Mouse (Mus musculus): Measurements from ENCODE around the gene Ttc22. TPM values are rescaled to one million over a fixed set of nuclear protein-coding genes. Genes with fewer than 3 reads are reported as not detected.

Ttc22 gene
- polyA plus RNA-seq, 1 experiment from 2014 or later, result 0.07 TPM

DNA sequence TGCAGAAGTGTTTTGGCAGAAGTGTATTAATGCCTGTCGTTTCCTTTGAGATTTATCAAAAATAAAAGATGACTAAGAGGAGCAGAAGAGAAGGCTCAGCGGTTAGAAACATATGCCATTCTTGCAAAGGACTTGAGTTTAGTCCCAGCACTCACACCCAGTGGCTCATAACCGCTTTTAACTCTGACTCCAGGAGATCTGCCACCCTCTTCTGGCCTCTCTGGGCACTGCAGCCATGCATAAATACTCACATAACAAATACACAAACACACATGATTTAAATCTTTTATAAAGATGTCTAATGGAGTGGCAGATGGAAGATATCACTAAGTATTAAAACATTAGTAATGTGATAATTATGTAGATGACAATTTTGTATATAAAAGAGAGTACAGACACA is 26.0 kb upstream of the Ttc22 start:
- H3K27me3 ChIP-seq, result no peaks in the 10 kb centered on the region
- no peak for ATAC-seq (ENCODE audit: insufficient read depth)
- H3K9ac ChIP-seq, result no peak overlapping the region
- no peak overlapping the region for H3K4me2 ChIP-seq
- 53% methylated on average over 3 of the region's 3 CpGs for WGBS (ENCODE audit: insufficient replicate concordance)
- H3K4me3 ChIP-seq (replicated peaks), result no peak overlapping the region
- no peaks in the 10 kb centered on the region for H3K36me3 ChIP-seq (replicated peaks)
- no peaks in the 10 kb centered on the region for H3K9me3 ChIP-seq (replicated peaks)
- no peaks in the 10 kb centered on the region for H3K4me1 ChIP-seq (replicated peaks)
- H3K27ac ChIP-seq (replicated peaks), result no peak overlapping the region

DNA sequence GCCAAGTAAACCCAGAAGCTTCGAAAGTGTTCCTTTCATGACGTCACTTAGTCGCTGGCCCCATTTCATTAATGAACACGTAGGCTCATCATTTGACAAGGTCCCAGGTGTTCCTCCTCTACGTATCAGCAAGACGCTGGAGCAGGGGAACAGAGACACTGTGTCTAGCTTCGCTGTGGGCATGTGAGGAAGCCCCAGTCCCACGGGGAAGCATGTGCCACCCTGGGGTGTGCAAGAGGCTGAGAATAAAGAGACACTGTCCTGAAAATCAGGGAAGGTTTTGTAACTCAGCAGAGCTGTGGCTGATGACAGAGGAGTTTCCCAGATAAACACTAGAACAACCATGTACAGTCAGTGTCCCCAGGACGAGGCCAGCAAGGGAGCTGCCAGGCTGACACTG is 25.2 kb upstream of the Ttc22 start:
- Histone ChIP-seq H3K9ac (no peak overlapping the region), H3K27me3 (no peaks in the 10 kb centered on the region), H3K9me3 (replicated peaks) (no peaks in the 10 kb centered on the region), H3K4me2 (no peak overlapping the region), H3K4me1 (replicated peaks) (no peaks in the 10 kb centered on the region), H3K4me3 (replicated peaks) (no peak overlapping the region), H3K27ac (replicated peaks) (no peak overlapping the region), H3K36me3 (replicated peaks) (no peaks in the 10 kb centered on the region)
- ATAC-seq (ENCODE audit: insufficient read depth), result no peak
- 68% methylated on average over 9 of the region's 9 CpGs for WGBS (ENCODE audit: insufficient replicate concordance)

DNA sequence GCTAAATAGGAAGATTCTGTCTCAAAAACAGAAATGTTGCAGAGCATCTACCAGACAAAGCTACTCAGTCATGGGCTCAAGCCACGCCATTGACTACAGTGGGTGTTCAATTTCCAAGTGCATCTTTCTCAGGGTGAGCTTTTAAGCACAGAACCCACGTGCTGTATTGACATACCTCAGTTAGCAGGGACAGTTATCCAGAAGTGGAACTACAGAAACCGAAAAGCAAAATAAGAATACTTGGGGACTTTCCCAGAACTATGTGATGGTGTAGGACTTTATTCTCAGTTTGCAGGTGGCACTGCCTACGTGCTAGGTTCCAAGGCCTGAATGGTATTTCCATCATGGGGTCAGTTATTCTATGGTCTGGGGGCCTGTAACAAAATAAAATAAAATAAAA is 24.5 kb upstream of the Ttc22 start:
- ATAC-seq (ENCODE audit: insufficient read depth), result no peak
- H3K4me1 ChIP-seq (replicated peaks), result no peaks in the 10 kb centered on the region
- H3K4me2 ChIP-seq, result no peak overlapping the region
- no peak overlapping the region for H3K27ac ChIP-seq (replicated peaks)
- H3K9ac ChIP-seq, result no peak overlapping the region
- 70% methylated on average over 4 of the region's 4 CpGs for WGBS (ENCODE audit: insufficient replicate concordance)
- H3K9me3 ChIP-seq (replicated peaks), result no peaks in the 10 kb centered on the region
- no peaks in the 10 kb centered on the region for H3K36me3 ChIP-seq (replicated peaks)
- no peaks in the 10 kb centered on the region for H3K27me3 ChIP-seq
- no peak overlapping the region for H3K4me3 ChIP-seq (replicated peaks)

DNA sequence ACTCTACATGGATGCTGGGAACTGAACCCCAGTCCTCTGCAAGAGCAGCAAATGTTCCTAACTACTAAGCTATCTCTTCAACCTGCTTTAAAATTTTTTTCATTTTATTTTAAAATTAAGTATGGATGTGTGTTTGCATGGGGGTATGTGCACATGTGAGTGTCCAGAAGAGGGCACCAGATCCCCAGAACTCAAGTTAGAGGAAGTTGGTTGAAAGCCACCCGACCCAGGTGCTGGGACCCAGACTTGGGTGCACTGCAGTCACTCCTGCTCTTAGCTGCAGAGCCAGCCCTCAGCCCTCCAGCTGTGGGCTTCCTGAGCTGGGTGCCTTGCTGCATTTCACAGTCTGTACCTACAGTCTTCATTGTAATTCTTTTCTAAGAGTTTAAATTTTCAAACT is 22.8 kb upstream of the Ttc22 start:
- Histone ChIP-seq H3K27ac (replicated peaks) (no peak overlapping the region), H3K4me2 (no peak overlapping the region), H3K4me1 (replicated peaks) (no peaks in the 10 kb centered on the region), H3K36me3 (replicated peaks) (no peaks in the 10 kb centered on the region), H3K4me3 (replicated peaks) (no peak overlapping the region), H3K9me3 (replicated peaks) (no peaks in the 10 kb centered on the region), H3K27me3 (no peaks in the 10 kb centered on the region), H3K9ac (no peak overlapping the region)
- no peak for ATAC-seq (ENCODE audit: insufficient read depth)
- WGBS (ENCODE audit: insufficient replicate concordance), result 17% methylated on average over 1 of the region's 1 CpGs

DNA sequence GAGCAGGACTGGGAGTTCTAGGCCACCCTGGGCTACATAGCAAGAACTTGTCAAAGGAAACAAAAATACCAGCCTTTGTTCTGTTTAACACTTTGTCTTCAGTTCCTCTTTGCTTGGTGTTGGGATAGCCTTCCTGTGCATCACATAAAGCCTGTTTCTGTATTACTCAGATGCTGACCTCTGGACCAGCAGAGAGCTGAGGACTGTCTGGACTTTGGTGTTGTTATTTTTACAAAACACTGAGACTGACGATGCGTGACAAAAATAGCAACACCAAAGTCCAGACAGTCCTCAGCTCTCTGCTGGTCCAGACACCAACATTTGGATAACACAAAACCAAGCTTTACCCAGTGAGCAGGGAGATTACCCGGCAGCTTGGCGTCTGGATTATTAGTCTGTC is 21.5 kb upstream of the Ttc22 start:
- WGBS (ENCODE audit: insufficient replicate concordance), result 45% methylated on average over 4 of the region's 4 CpGs
- Histone ChIP-seq H3K4me2 (no peak overlapping the region), H3K27ac (replicated peaks) (no peak overlapping the region), H3K36me3 (replicated peaks) (no peaks in the 10 kb centered on the region), H3K4me1 (replicated peaks) (no peaks in the 10 kb centered on the region), H3K9me3 (replicated peaks) (no peaks in the 10 kb centered on the region), H3K9ac (no peak overlapping the region), H3K27me3 (no peaks in the 10 kb centered on the region; the same call in 1 of the 2 replicates), H3K4me3 (replicated peaks) (no peak overlapping the region)
- ATAC-seq (ENCODE audit: insufficient read depth), result no peak

DNA sequence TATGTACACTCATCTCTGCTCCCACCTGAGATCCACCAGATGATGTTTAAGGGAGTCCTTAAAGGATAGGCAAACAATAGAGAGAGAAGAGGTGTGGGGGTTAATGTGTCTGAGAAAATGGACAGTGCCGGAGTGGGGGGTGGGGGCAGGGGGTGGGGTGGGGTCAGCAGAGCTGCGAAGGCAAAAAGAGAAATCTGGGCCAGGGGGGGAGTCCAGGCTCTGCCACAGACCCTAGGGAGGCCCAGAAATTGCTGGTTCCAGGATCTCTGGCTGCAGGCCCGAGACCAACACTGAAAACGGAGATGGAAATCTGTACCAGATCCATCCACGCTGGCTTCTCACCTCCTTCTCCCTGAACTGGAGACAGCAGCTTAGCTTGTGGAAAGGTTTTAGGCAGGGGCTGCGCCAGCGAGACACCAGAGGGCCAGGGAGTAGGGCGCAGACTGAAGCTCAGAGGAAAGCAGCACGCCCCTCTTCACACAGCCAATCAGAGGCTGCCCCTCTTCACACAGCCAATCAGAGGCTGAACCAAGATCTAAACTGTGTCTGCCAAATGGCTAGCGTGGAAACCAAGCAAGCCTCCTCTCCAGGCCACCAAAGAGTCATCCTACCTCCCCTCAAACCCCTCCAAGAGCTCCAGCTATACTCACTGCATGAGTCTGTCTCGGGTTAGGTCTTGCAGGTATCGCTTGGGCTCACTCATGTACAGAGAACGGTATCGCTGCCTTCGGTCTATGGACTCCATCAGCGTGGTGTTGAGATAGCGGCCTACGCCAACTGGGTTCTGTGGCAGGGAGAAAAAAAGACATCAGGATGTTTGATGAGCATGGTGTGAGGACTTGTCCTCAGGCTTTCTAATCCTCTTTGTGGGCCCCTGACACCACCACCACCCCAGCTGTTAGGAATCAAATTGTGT is 15.3 kb upstream of the Ttc22 start:
- 48% methylated on average over 18 of the region's 18 CpGs for WGBS (ENCODE audit: insufficient replicate concordance)
- H3K4me1 ChIP-seq (replicated peaks), result peaks cover 8% of the 10 kb centered on the region
- peak; percentile 72 for ATAC-seq (ENCODE audit: insufficient read depth)

DNA sequence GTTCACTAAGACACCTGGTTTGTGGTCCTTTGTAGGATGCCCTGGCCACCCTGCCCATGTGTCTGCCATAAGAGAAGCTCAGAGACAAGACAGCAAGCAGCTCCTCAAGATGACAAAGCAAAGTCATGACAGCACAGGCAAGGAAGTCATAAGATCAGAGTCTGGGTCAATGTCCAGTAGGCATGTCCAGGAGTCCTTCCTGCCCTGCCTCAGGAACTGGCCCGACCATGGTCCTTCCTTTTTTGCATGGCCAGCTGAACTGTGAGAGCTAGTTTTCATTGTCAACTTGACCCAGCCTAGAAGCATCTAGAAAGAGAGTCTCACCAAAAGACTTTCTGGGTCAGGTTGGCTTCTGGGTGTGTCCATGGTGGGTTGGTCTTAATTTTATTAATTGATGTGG is 14.3 kb upstream of the Ttc22 start:
- H3K9ac ChIP-seq, result no peak overlapping the region
- no peaks in the 10 kb centered on the region for H3K36me3 ChIP-seq (replicated peaks)
- peaks cover 11% of the 10 kb centered on the region for H3K27me3 ChIP-seq
- H3K4me3 ChIP-seq (replicated peaks), result no peak overlapping the region
- H3K4me1 ChIP-seq (replicated peaks), result peaks cover 14% of the 10 kb centered on the region
- ATAC-seq (ENCODE audit: insufficient read depth), result no peak
- WGBS (ENCODE audit: insufficient replicate concordance), result 68% methylated on average over 1 of the region's 1 CpGs
- no peak overlapping the region for H3K4me2 ChIP-seq
- H3K9me3 ChIP-seq (replicated peaks), result no peaks in the 10 kb centered on the region
- no peak overlapping the region for H3K27ac ChIP-seq (replicated peaks)

More for the DNA sequence above, 15.3 kb upstream of the Ttc22 start:
- no peaks in the 10 kb centered on the region for H3K9me3 ChIP-seq (replicated peaks)
- peaks cover 4% of the 10 kb centered on the region for H3K27me3 ChIP-seq
- H3K4me2 ChIP-seq, result peak overlapping the region; percentile 45
- H3K9ac ChIP-seq, result no peak overlapping the region
- H3K27ac ChIP-seq (replicated peaks), result no peak overlapping the region
- H3K36me3 ChIP-seq (replicated peaks), result no peaks in the 10 kb centered on the region
- H3K4me3 ChIP-seq (replicated peaks), result no peak overlapping the region

DNA sequence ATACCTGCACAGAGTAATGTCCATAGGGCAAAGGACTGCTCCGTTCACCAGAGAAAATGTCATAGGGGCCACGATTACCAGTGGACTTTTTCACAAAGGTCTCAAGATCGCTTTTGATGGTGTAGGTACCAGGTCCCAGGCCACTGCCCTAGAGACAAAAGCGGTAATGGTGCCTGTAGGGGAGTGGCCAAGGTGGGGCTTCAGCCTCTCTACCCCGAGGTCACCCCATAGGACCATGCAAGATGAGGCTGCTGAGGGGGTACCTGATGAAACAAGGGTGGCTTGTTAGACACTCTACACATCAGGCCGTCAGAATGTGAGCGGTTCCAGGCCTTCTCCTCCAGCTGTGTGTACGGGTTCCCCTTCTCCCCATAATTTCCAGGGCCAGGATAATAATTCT is 9.1 kb upstream of the Ttc22 start:
- Histone ChIP-seq H3K4me1 (replicated peaks) (peaks cover 43% of the 10 kb centered on the region), H3K27me3 (peaks cover 45% of the 10 kb centered on the region), H3K4me3 (replicated peaks) (no peak overlapping the region), H3K9ac (no peak overlapping the region), H3K9me3 (replicated peaks) (no peaks in the 10 kb centered on the region), H3K27ac (replicated peaks) (peak overlapping the region; percentile 60), H3K4me2 (peak overlapping the region; percentile 63), H3K36me3 (replicated peaks) (no peaks in the 10 kb centered on the region)
- WGBS (ENCODE audit: insufficient replicate concordance), result 68% methylated on average over 8 of the region's 8 CpGs
- no peak for ATAC-seq (ENCODE audit: insufficient read depth)

DNA sequence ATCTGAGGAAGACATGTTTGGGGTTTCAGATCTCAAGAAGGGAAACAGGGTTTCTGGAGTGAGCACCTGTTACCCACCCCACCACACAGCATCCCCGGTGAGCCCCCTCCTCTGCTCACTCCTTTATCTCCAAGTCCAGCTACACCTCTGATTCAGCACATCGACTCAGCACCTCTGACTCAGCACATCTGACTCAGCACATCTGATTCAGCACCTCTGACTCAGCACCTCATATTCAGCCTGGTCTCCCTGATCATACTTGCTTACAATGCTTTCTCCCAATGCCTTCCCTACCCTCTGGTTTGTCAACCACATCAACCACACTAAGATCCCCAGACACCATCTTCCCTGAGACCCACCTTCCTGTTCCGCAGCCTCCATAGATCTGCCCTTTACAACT is 8.7 kb upstream of the Ttc22 start:
- Histone ChIP-seq H3K27ac (replicated peaks) (peak overlapping the region; percentile 80), H3K4me3 (replicated peaks) (no peak overlapping the region; the same call in 1 of the 2 replicates), H3K27me3 (peaks cover 48% of the 10 kb centered on the region), H3K9me3 (replicated peaks) (no peaks in the 10 kb centered on the region), H3K4me2 (peak overlapping the region; percentile 63), H3K4me1 (replicated peaks) (peaks cover 43% of the 10 kb centered on the region), H3K36me3 (replicated peaks) (no peaks in the 10 kb centered on the region), H3K9ac (peak overlapping the region; percentile 19; the same call in 1 of the 2 replicates)
- WGBS (ENCODE audit: insufficient replicate concordance), result 26% methylated on average over 3 of the region's 3 CpGs
- ATAC-seq (ENCODE audit: insufficient read depth), result peak; percentile 84

DNA sequence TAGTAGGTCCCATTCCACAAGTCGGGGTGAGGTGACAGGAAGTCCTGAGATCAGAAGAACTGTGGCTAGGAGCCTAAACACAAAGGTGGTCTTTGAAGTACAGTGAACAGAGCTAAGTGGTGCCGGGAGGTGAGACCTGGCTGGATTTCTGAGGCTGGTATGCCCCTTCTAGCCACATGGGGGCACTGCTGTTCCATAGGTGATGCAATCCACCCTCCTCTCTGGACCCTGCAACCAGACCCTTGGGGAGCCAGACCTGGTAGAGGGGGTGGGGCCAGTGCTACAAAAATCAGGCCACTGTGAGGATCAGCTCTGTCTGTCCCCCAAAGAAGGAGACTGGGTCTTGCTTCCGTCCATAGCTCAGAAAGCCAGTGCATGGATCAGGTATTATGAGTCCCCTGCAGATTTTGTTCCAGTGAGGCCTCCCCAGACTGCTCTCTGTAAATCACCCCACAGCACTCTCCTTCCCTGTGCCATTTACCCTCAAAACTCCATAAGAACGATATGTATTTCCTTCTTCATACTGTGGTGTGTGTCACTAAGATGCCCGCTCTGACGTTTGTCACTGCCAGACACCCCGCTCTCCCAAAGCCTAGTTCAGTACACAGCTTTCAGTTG is 7.9 kb upstream of the Ttc22 start:
- H3K27me3 ChIP-seq, result peaks cover 55% of the 10 kb centered on the region
- 42% methylated on average over 7 of the region's 7 CpGs for WGBS (ENCODE audit: insufficient replicate concordance)
- peak; percentile 67 for ATAC-seq (ENCODE audit: insufficient read depth)
- no peak overlapping the region; the same call in 1 of the 2 replicates for H3K4me3 ChIP-seq (replicated peaks)
- H3K4me2 ChIP-seq, result peak overlapping the region; percentile 63
- no peaks in the 10 kb centered on the region for H3K9me3 ChIP-seq (replicated peaks)
- H3K27ac ChIP-seq (replicated peaks), result peak overlapping the region; percentile 80
- peak overlapping the region; percentile 19; the same call in 1 of the 2 replicates for H3K9ac ChIP-seq
- peaks cover 43% of the 10 kb centered on the region for H3K4me1 ChIP-seq (replicated peaks)
- no peaks in the 10 kb centered on the region for H3K36me3 ChIP-seq (replicated peaks)

DNA sequence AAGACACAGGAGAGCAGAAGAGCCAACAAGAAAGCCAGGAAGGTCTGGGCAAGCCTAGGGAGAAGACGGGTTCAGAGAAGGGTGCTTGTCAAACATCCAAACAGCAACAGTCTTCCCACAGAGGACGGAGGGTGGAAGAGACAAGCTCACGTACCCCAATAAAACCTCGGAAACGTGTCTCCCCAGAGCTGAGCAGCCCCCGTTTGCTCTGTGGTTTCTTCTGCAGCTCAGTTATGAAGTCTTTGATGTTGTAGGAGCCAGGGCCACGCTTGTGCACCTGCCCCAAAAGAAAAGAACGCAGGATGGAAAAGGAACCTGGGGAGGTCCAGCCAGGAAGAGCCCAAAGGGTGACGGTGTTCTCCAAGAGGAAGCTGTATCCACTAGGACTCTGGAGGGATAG is 7.4 kb upstream of the Ttc22 start:
- WGBS (ENCODE audit: insufficient replicate concordance), result 69% methylated on average over 9 of the region's 9 CpGs
- Histone ChIP-seq H3K9me3 (replicated peaks) (no peaks in the 10 kb centered on the region), H3K9ac (no peak overlapping the region), H3K27ac (replicated peaks) (no peak overlapping the region), H3K4me2 (no peak overlapping the region), H3K4me1 (replicated peaks) (peaks cover 43% of the 10 kb centered on the region), H3K4me3 (replicated peaks) (no peak overlapping the region), H3K36me3 (replicated peaks) (no peaks in the 10 kb centered on the region), H3K27me3 (peaks cover 55% of the 10 kb centered on the region)
- no peak for ATAC-seq (ENCODE audit: insufficient read depth)
